Mouse (Mus musculus) forebrain, embryonic 15.5 days (tissue): Measurements from ENCODE around the gene Palld. TPM values are rescaled to one million over a fixed set of nuclear protein-coding genes. Genes with fewer than 3 reads are reported as not detected.

Experiments used
- ATAC-seq: fragments of 200-750 bp; cut with Nextera tagmentation; replicated peaks from 2 replicates; pipeline ENCODE4 v1.8.0; 2017; ENCODE audit warnings: mild to moderate bottlenecking, moderate TSS enrichment, moderate library complexity
- H3K27ac ChIP-seq: fragments of 300-500 bp; sonication (generic); replicated peaks from 2 replicates; pipeline ENCODE4 v1.5.1; 2015; ENCODE audit warnings: mild to moderate bottlenecking, inconsistent platforms
- H3K27me3 ChIP-seq: fragments of 300-500 bp; sonication (generic); 2 replicates; pipeline ENCODE4 v1.6.1; 2015; ENCODE audit warnings: inconsistent platforms
- H3K36me3 ChIP-seq: fragments of 300-500 bp; sonication (generic); 2 replicates; pipeline ENCODE4 v1.6.1; 2015; ENCODE audit warnings: mild to moderate bottlenecking, inconsistent platforms
- H3K4me1 ChIP-seq: fragments of 300-500 bp; sonication (generic); 2 replicates; pipeline ENCODE4 v1.6.1; 2015; ENCODE audit warnings: inconsistent platforms
- H3K4me2 ChIP-seq: fragments of 300-500 bp; sonication (generic); replicated peaks from 2 replicates; pipeline ENCODE4 v1.6.1; 2015; ENCODE audit warnings: mild to moderate bottlenecking, inconsistent platforms
- H3K4me3 ChIP-seq: fragments of 300-500 bp; sonication (generic); 2 replicates; pipeline ENCODE4 v1.5.1; 2015; ENCODE audit warnings: mild to moderate bottlenecking, inconsistent platforms
- H3K9ac ChIP-seq: fragments of 300-500 bp; sonication (generic); replicated peaks from 2 replicates; pipeline ENCODE4 v1.6.1; 2015; ENCODE audit warnings: mild to moderate bottlenecking, inconsistent platforms
- H3K9me3 ChIP-seq: fragments of 300-500 bp; sonication (generic); 2 replicates; pipeline ENCODE4 v1.6.1; 2016; ENCODE audit warnings: inconsistent platforms
- WGBS: fragments of 180-500 bp; shearing (Covaris S2); methylation state at CpG from one replicate; pipeline ENCODE4 v1.1.7; 2015; ENCODE audit warnings: mixed read lengths; 5-methylcytosine and 5-hydroxymethylcytosine counted together
- polyA plus RNA-seq: library from polyadenylated mRNA; unstranded; fragments of >200 nt; fragmentation: Nextera tagmentation; extraction: Ambion mirVana; gene quantifications from 2 replicates; pipeline ENCODE4 v1.2.1, GENCODE M21; 2015

Gene Palld
- polyA plus RNA-seq, 1 experiment from 2014 or later, result 19.4 TPM

DNA sequence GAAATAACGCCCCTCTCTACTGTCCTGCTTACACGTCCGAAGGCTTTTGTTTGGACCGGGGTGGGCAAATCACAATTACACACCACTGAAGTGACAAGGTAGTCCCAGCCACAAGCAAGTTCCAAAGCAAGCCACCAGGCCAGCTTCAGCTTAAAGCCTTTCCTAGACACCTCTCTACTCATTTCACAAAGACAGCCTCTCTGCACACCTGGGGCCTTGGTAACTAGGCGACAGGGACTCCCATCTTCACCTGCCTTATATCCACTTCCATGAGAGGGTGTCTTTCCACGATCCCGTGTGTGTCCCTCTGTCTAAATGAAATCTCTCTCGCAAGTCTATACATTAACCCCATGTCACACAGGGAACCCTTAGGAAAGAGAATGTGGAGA, 142.3 kb downstream of the Palld start:
- Histone ChIP-seq H3K27me3 (no peaks in the 10 kb centered on the region), H3K9ac (peak overlapping the region; percentile 60), H3K4me3 (peak overlapping the region; percentile 66), H3K9me3 (no peaks in the 10 kb centered on the region), H3K36me3 (no peaks in the 10 kb centered on the region), H3K27ac (peak overlapping the region; percentile 72), H3K4me2 (peak overlapping the region; percentile 98), H3K4me1 (peaks cover 33% of the 10 kb centered on the region)
- ATAC-seq, result peak; percentile 33; the same call in 1 of the 2 replicates
- WGBS, result 15% methylated on average over 8 of the region's 8 CpGs

- peak overlapping the region; percentile 66 for H3K4me3 ChIP-seq
- no peaks in the 10 kb centered on the region for H3K9me3 ChIP-seq
- WGBS, result under 1% methylated on average over 44 of the region's 44 CpGs
- no peaks in the 10 kb centered on the region for H3K36me3 ChIP-seq
- ATAC-seq, result peak; percentile 87
- peak overlapping the region; percentile 60 for H3K9ac ChIP-seq
- peaks cover 33% of the 10 kb centered on the region for H3K4me1 ChIP-seq
- H3K27ac ChIP-seq, result peak overlapping the region; percentile 72
- H3K27me3 ChIP-seq, result no peaks in the 10 kb centered on the region
- H3K4me2 ChIP-seq, result peak overlapping the region; percentile 98
These were observed 142.9 kb downstream of the Palld start for GRCm38 (mm10) chr8:61759327-61760189.

- H3K36me3 ChIP-seq, result no peaks in the 10 kb centered on the region
- H3K4me2 ChIP-seq, result peak overlapping the region; percentile 98
- 9% methylated on average over 8 of the region's 8 CpGs for WGBS
- H3K4me1 ChIP-seq, result peaks cover 33% of the 10 kb centered on the region
- H3K27me3 ChIP-seq, result no peaks in the 10 kb centered on the region
- no peak overlapping the region for H3K27ac ChIP-seq
- peak; percentile 63 for ATAC-seq
- no peaks in the 10 kb centered on the region for H3K9me3 ChIP-seq
- H3K4me3 ChIP-seq, result peak overlapping the region; percentile 66
- no peak overlapping the region for H3K9ac ChIP-seq
These were observed 143.7 kb downstream of the Palld start for GRCm38 (mm10) chr8:61758686-61759326.

- H3K9ac ChIP-seq, result no peak overlapping the region
- H3K4me2 ChIP-seq, result peak overlapping the region; percentile 21
- peak; percentile 27 for ATAC-seq
- no peaks in the 10 kb centered on the region for H3K36me3 ChIP-seq
- H3K9me3 ChIP-seq, result no peaks in the 10 kb centered on the region
- WGBS, result 32% methylated on average over 18 of the region's 18 CpGs
- no peak overlapping the region for H3K4me3 ChIP-seq
- H3K27ac ChIP-seq, result no peak overlapping the region
- H3K27me3 ChIP-seq, result no peaks in the 10 kb centered on the region
- H3K4me1 ChIP-seq, result peaks cover 33% of the 10 kb centered on the region
These were observed 145.2 kb downstream of the Palld start for GRCm38 (mm10) chr8:61756971-61757965.

DNA sequence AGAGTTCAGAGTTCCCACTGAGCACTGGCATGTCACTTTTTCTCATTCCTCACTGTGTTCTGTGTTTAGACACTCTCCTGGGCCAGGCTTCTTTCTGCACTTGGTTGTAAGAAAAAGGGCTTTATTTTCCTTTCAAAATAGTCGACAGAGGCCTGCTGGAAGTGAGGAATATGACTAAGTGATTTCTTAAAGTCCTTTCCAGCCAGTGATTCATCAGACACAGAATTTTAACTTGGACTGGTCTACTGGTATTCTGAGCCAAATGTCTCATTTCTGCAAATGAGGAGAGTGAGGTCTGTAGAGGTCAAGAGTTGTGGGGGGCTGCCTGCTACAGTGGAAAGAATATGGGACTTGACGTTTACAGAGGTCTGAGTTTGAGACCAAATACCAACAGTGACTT, 147.3 kb downstream of the Palld start:
- 93% methylated on average over 2 of the region's 2 CpGs for WGBS
- Histone ChIP-seq H3K9me3 (no peaks in the 10 kb centered on the region), H3K4me1 (peaks cover 31% of the 10 kb centered on the region), H3K27ac (no peak overlapping the region), H3K27me3 (no peaks in the 10 kb centered on the region), H3K9ac (no peak overlapping the region), H3K4me2 (no peak overlapping the region), H3K36me3 (no peaks in the 10 kb centered on the region), H3K4me3 (no peak overlapping the region)
- ATAC-seq, result no peak

- Histone ChIP-seq H3K27ac (no peak overlapping the region), H3K9ac (no peak overlapping the region), H3K9me3 (no peaks in the 10 kb centered on the region), H3K4me2 (no peak overlapping the region), H3K4me3 (no peak overlapping the region), H3K4me1 (peaks cover 5% of the 10 kb centered on the region; the same call in 1 of the 2 replicates), H3K27me3 (no peaks in the 10 kb centered on the region), H3K36me3 (no peaks in the 10 kb centered on the region)
- WGBS, result 93% methylated on average over 5 of the region's 5 CpGs
- no peak for ATAC-seq
These were observed 155.4 kb downstream of the Palld start for GRCm38 (mm10) chr8:61747070-61747469.

DNA sequence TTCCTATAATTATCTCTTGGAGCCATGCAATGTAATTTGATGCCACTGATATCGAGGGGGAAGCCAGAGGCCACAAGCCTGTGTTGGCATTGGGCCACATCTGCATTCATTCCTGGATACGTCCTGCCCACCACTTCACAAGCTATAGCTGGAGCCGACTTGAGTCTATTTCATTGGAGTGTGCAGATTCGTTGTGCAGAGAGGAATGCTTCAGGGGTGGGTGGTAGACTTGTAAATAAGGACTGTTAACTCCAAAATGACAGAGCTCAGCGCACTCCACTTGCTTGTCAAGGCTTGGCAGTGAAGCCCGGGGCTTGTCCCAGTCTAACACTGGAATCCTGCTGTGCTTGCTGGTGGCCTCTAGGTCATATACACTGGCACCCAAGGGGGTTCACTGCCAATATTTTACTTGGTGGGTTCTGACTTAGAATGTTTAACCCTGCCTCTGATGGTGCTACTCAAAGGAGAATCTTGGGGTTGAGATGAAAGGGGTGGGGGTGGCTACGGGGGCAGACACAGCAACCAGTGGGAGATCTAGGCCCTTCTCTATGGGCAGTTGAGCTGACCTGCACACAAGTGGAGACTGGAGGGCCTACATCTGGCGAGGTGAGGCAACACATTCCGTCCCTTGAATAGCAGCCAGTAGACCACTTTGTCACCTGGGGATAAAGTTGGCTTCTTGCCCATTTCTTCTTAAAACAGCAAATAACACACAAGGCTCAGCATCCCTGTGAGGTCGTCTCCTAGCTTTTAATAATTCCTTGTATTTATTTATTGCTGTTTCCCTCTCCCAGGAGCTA, 157.1 kb downstream of the Palld start:
- WGBS, result 37% methylated on average over 10 of the region's 10 CpGs
- Histone ChIP-seq H3K4me2 (no peak overlapping the region), H3K4me3 (no peak overlapping the region), H3K36me3 (no peaks in the 10 kb centered on the region), H3K27ac (no peak overlapping the region), H3K9me3 (no peaks in the 10 kb centered on the region), H3K4me1 (peaks cover 5% of the 10 kb centered on the region; the same call in 1 of the 2 replicates), H3K9ac (no peak overlapping the region), H3K27me3 (no peaks in the 10 kb centered on the region)
- peak; percentile 58 for ATAC-seq

DNA sequence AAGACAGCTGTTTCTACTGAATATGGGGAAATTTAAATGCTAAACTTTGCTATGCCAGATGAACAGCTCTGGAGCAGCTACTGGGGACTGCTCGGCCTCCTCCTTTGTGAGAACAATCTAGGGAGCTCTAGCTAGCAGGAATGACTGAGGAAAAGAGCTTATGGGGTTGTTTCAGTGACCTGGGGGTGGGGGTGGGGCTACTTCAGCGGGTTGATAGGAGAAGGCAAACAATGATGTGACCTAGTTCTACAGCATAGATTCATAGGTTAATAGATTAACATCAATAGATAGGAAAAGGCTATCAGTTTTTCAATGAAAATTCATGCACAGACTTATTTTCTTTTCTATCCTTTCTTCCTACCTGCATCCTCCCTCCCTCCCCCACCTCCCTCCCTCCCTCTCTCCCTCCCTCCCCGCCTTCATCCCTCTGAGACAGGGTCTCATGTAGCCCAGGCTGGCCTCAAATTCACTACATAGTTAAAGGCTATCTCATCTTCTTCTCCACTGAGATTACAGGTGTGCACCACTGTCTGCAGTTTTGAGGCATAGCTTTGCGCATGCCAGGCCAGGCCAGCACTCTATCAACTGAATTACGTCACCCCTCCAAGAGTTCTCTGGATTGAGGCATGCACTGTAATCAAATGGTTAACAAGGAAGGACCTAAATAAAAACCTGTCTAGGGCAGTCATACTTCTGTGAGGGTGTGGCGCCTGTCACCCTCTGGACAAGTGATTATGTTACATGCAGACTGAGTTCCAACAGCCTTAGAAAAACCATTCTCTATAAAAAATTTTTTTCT, 158.5 kb downstream of the Palld start:
- Histone ChIP-seq H3K9ac (no peak overlapping the region), H3K27ac (no peak overlapping the region), H3K4me3 (no peak overlapping the region), H3K4me1 (peaks cover 5% of the 10 kb centered on the region; the same call in 1 of the 2 replicates), H3K9me3 (no peaks in the 10 kb centered on the region), H3K4me2 (no peak overlapping the region), H3K27me3 (no peaks in the 10 kb centered on the region), H3K36me3 (no peaks in the 10 kb centered on the region)
- 87% methylated on average over 6 of the region's 6 CpGs for WGBS
- no peak for ATAC-seq

DNA sequence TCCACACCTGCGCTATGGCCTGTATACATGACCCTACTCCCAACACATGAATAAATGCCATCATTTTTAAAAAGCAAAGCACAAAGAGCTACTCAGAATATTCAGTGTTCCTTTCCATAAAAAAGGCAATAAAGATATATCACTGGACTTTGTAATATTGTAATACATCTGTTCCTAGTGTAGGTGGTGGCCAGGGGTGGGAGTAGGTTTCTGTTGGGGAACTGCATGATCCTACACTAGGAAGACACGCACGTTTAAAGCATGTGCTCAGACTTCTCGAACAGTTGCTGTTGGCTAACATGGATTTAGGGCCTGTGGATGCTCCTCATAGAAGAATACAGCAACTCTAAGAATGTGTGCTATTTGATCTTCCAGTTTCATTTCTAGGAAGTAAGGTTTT, 165.0 kb downstream of the Palld start:
- H3K36me3 ChIP-seq, result no peaks in the 10 kb centered on the region
- H3K9me3 ChIP-seq, result no peaks in the 10 kb centered on the region
- no peaks in the 10 kb centered on the region for H3K4me1 ChIP-seq
- no peak overlapping the region for H3K4me3 ChIP-seq
- no peaks in the 10 kb centered on the region for H3K27me3 ChIP-seq
- 95% methylated on average over 4 of the region's 4 CpGs for whole genome bisulfite sequencing
- no peak overlapping the region for H3K27ac ChIP-seq
- no peak overlapping the region for H3K9ac ChIP-seq
- H3K4me2 ChIP-seq, result no peak overlapping the region
- no peak for ATAC-seq

- H3K4me1 ChIP-seq, result no peaks in the 10 kb centered on the region
- H3K4me2 ChIP-seq, result no peak overlapping the region
- H3K9me3 ChIP-seq, result no peaks in the 10 kb centered on the region
- WGBS, result 79% methylated on average over 8 of the region's 8 CpGs
- H3K27ac ChIP-seq, result no peak overlapping the region
- no peak overlapping the region for H3K9ac ChIP-seq
- no peak for ATAC-seq
- no peaks in the 10 kb centered on the region for H3K36me3 ChIP-seq
- H3K4me3 ChIP-seq, result no peak overlapping the region
- no peaks in the 10 kb centered on the region for H3K27me3 ChIP-seq
These were observed 165.7 kb downstream of the Palld start for GRCm38 (mm10) chr8:61736739-61737243.
